Mouse (Mus musculus) MEL (cell line): Measurements from ENCODE around the gene Arid5a. TPM values are rescaled to one million over a fixed set of nuclear protein-coding genes. Genes with fewer than 3 reads are reported as not detected.

Experiments used
- DNase-seq: peaks from one replicate; pipeline ENCODE4 v3.0.0; 2011; ENCODE audit warnings: low read depth, low spot score
- H3K27ac ChIP-seq: 2 replicates; pipeline ENCODE4 v1.5.1; 2012; ENCODE audit warnings: low read depth, mild to moderate bottlenecking, control low read depth, low read length, moderate library complexity; ENCODE audit not compliant: control insufficient read depth
- H3K27me3 ChIP-seq, 2 experiments: fragments of 150-350 bp in 1 of 2; sonication (generic) in 1 of 2; 2 replicates each; pipeline ENCODE4 v1.6.1; 2012; ENCODE audit warnings: low read length in 2 of 2, mild to moderate bottlenecking in 2 of 2, improper control_type of control experiment in 1 of 2, moderate library complexity in 1 of 2; ENCODE audit not compliant: insufficient read depth in 2 of 2, control insufficient read depth in 1 of 2
- H3K36me3 ChIP-seq, 2 experiments: 2 replicates each; pipeline ENCODE4 v1.6.1; 2012 to 2014; ENCODE audit warnings: low read length in 2 of 2, improper control_type of control experiment in 1 of 2, inconsistent platforms in 1 of 2, mild to moderate bottlenecking in 1 of 2; ENCODE audit not compliant: insufficient read depth in 2 of 2, control insufficient read depth in 1 of 2
- H3K4me1 ChIP-seq, 2 experiments: fragments of 150-350 bp in 1 of 2; sonication (generic) in 1 of 2; 2 replicates each; pipeline ENCODE4 v1.6.1; 2012; ENCODE audit warnings: low read length in 2 of 2, improper control_type of control experiment in 1 of 2, mild to moderate bottlenecking in 1 of 2; ENCODE audit not compliant: insufficient read depth in 2 of 2, control insufficient read depth in 1 of 2
- H3K4me3 ChIP-seq, 2 experiments: fragments of 150-350 bp in 1 of 2; sonication (generic) in 1 of 2; 2 replicates each; pipeline ENCODE4 v1.5.1; 2012; ENCODE audit warnings: low read depth in 2 of 2, low read length in 2 of 2, mild to moderate bottlenecking in 2 of 2, moderate library complexity in 2 of 2, control low read depth in 1 of 2, improper control_type of control experiment in 1 of 2; ENCODE audit not compliant: control insufficient read depth in 1 of 2, insufficient read depth in 1 of 2
- H3K79me2 ChIP-seq: 2 replicates; pipeline ENCODE4 v1.6.1; 2012; ENCODE audit warnings: mild to moderate bottlenecking, low read length, moderate library complexity; ENCODE audit not compliant: control insufficient read depth, poor library complexity, insufficient read depth
- H3K9ac ChIP-seq: 2 replicates; pipeline ENCODE4 v1.6.1; 2012; ENCODE audit warnings: low read depth, mild to moderate bottlenecking, control low read depth, low read length, moderate library complexity; ENCODE audit not compliant: control insufficient read depth, poor library complexity, severe bottlenecking
- H3K9me3 ChIP-seq: fragments of 150-350 bp; sonication (generic); replicated peaks from 2 replicates; pipeline ENCODE4 v1.6.1; 2012; ENCODE audit warnings: mild to moderate bottlenecking, low read length, improper control_type of control experiment, moderate library complexity; ENCODE audit not compliant: insufficient read depth
- BHLHE40 ChIP-seq: IDR thresholded peaks from 2 replicates; pipeline ENCODE4 v1.6.1; 2012; ENCODE audit warnings: low read depth, mild to moderate bottlenecking, inconsistent platforms, low read length, improper control_type of control experiment, borderline replicate concordance
- CTCF ChIP-seq, 3 experiments: IDR thresholded peaks in 2 of 3; conservative IDR thresholded peaks in 1 of 3; 2 replicates each; pipeline ENCODE4 v1.5.1; 2011 to 2012; ENCODE audit warnings: low read length in 3 of 3, low read depth in 2 of 3, mild to moderate bottlenecking in 2 of 3, improper control_type of control experiment in 1 of 3, inconsistent platforms in 1 of 3, mixed read lengths in 1 of 3, moderate library complexity in 1 of 3; ENCODE audit not compliant: control insufficient read depth in 1 of 3, insufficient read depth in 1 of 3, poor library complexity in 1 of 3, severe bottlenecking in 1 of 3
- EP300 ChIP-seq, 2 experiments: IDR thresholded peaks; 2 replicates each; pipeline ENCODE4 v1.6.1; 2011; ENCODE audit warnings: improper control_type of control experiment in 2 of 2, low read length in 2 of 2, low read depth in 1 of 2, mild to moderate bottlenecking in 1 of 2
- ETS1 ChIP-seq: IDR thresholded peaks from 2 replicates; pipeline ENCODE4 v1.6.1; 2012; ENCODE audit warnings: low read depth, mild to moderate bottlenecking, inconsistent platforms, low read length, improper control_type of control experiment, moderate library complexity
- GABPA ChIP-seq: IDR thresholded peaks from 2 replicates; pipeline ENCODE4 v1.6.1; 2012; ENCODE audit warnings: low read depth, mild to moderate bottlenecking, inconsistent platforms, low read length, improper control_type of control experiment, moderate library complexity
- GATA1 ChIP-seq: IDR thresholded peaks from 2 replicates; pipeline ENCODE4 v1.6.1; 2011; ENCODE audit warnings: low read depth, low read length, improper control_type of control experiment
- JUND ChIP-seq: IDR thresholded peaks from 2 replicates; pipeline ENCODE4 v1.6.1; 2011; ENCODE audit warnings: low read depth, mild to moderate bottlenecking, improper control_type of control experiment, low read length
- MEF2A ChIP-seq: IDR thresholded peaks from 2 replicates; pipeline ENCODE4 v1.6.1; 2014; ENCODE audit warnings: low read depth, mild to moderate bottlenecking, inconsistent platforms, low read length, improper control_type of control experiment; ENCODE audit not compliant: poor library complexity, insufficient replicate concordance, severe bottlenecking; ENCODE audit errors: extremely low read depth
- MYB ChIP-seq: IDR thresholded peaks from 2 replicates; pipeline ENCODE4 v1.6.1; 2011; ENCODE audit warnings: mild to moderate bottlenecking, low read depth, low read length, improper control_type of control experiment
- MYC ChIP-seq: IDR thresholded peaks from 2 replicates; pipeline ENCODE4 v1.6.1; 2011; ENCODE audit warnings: low read depth, mild to moderate bottlenecking, low read length, improper control_type of control experiment, moderate library complexity
- NELFE ChIP-seq: IDR thresholded peaks from 2 replicates; pipeline ENCODE4 v1.6.1; 2011; ENCODE audit warnings: low read depth, low read length, improper control_type of control experiment
- NRF1 ChIP-seq: IDR thresholded peaks from 2 replicates; pipeline ENCODE4 v1.6.1; 2014; ENCODE audit warnings: low read depth, mild to moderate bottlenecking, inconsistent platforms, low read length, improper control_type of control experiment, moderate library complexity; ENCODE audit not compliant: poor library complexity, insufficient read depth, severe bottlenecking
- RAD21 ChIP-seq: IDR thresholded peaks from 2 replicates; pipeline ENCODE4 v1.6.1; 2011; ENCODE audit warnings: mild to moderate bottlenecking, low read depth, low read length, improper control_type of control experiment
- RCOR1 ChIP-seq: IDR thresholded peaks from 2 replicates; pipeline ENCODE4 v1.6.1; 2012; ENCODE audit warnings: low read depth, mild to moderate bottlenecking, inconsistent platforms, low read length, improper control_type of control experiment
- TBP ChIP-seq: IDR thresholded peaks from 2 replicates; pipeline ENCODE4 v1.8.0; 2011; ENCODE audit warnings: low read depth, low read length, improper control_type of control experiment
- TCF12 ChIP-seq: IDR thresholded peaks from 2 replicates; pipeline ENCODE4 v1.6.1; 2014; ENCODE audit warnings: low read depth, mild to moderate bottlenecking, inconsistent platforms, low read length, improper control_type of control experiment, moderate library complexity
- UBTF ChIP-seq: IDR thresholded peaks from 2 replicates; pipeline ENCODE4 v1.6.1; 2012; ENCODE audit warnings: low read depth, mild to moderate bottlenecking, inconsistent platforms, low read length, improper control_type of control experiment, moderate library complexity, borderline replicate concordance; ENCODE audit not compliant: insufficient read depth
- USF1 ChIP-seq: IDR thresholded peaks from 2 replicates; pipeline ENCODE4 v1.6.1; 2014; ENCODE audit warnings: low read depth, mild to moderate bottlenecking, inconsistent platforms, low read length, improper control_type of control experiment, moderate library complexity
- ZC3H11A ChIP-seq: IDR thresholded peaks from 2 replicates; pipeline ENCODE4 v1.6.1; 2012; ENCODE audit warnings: low read depth, mild to moderate bottlenecking, inconsistent platforms, low read length, improper control_type of control experiment
- polyA plus RNA-seq, 2 experiments: library from polyadenylated mRNA; stranded (reverse) in 1 of 2; unstranded in 1 of 2; fragments of >175 nt in 1 of 2; fragments of >200 nt in 1 of 2; gene quantifications; 2 replicates each; pipeline versions ENCODE4 v1.2.1 to v1.2.4; 2012; ENCODE audit warnings: low replicate concordance in 2 of 2, low read depth in 1 of 2; ENCODE audit not compliant: insufficient read length in 2 of 2, insufficient read depth in 1 of 2, missing spikeins in 1 of 2
- total RNA-seq: library from RNA; depleted of rRNA; stranded (reverse); fragments of 300-350 nt; gene quantifications from 2 replicates; pipeline ENCODE4 v1.2.3, GENCODE M21; 2012

The Arid5a gene
- total and polyA plus RNA-seq, 3 experiments, result 4.2 to 9.0 TPM; not detected in 1

- H3K27ac ChIP-seq, result no peak overlapping the region
- no peak overlapping the region for H3K4me3 ChIP-seq
- H3K4me1 ChIP-seq, result no peaks in the 10 kb centered on the region
- no peaks in the 10 kb centered on the region for H3K36me3 ChIP-seq
- no peaks in the 10 kb centered on the region for H3K79me2 ChIP-seq
- H3K27me3 ChIP-seq, result no peaks in the 10 kb centered on the region
- no peak overlapping the region for H3K9ac ChIP-seq
- TF ChIP-seq CTCF (IDR thresholded peaks at IDR 0.05 in 2 of 3, conservative IDR thresholded peaks at IDR 0.05 in 1 of 3; ENCODE audit: control insufficient read depth in 1 of 3, insufficient read depth in 1 of 3, low read depth in 2 of 3, low read length in 3 of 3, poor library complexity in 1 of 3, severe bottlenecking in 1 of 3) (no peak), MYC (no peak), JUND (no peak), RAD21 (no peak), MYB (no peak), GABPA (no peak), TBP (no peak), NRF1 (no peak), UBTF (no peak), ETS1 (no peak), GATA1 (no peak), ZC3H11A (no peak), USF1 (no peak), BHLHE40 (no peak)
- no peaks in the 10 kb centered on the region for H3K9me3 ChIP-seq
- DNase-seq, result no peak
Measured at GRCm38 (mm10) chr1:36325900-36326321, 18.4 kb downstream of the Arid5a start.

DNA sequence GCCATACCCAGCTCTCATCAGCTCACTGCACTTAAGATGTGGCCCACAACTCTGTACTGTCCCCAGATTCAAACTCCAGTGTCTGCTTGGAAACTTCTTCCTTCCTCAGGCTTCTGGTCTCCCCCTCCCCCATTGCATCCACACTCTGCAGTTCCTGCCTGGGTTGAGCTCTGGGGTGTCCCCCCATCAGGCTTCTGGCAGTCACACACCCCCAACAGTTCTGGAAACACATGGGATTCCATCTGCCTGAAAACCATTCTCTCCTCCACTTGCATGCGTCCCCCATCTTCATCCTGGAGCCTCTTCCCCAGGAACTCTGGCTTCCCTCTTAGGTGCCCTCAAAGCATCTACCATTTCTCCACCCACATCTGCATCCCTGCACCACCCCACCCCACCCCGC is 19.3 kb downstream of the Arid5a start:
- Histone ChIP-seq H3K9ac (no peak overlapping the region), H3K27me3 (no peaks in the 10 kb centered on the region), H3K79me2 (no peaks in the 10 kb centered on the region), H3K4me1 (no peaks in the 10 kb centered on the region), H3K9me3 (no peaks in the 10 kb centered on the region), H3K36me3 (no peaks in the 10 kb centered on the region), H3K27ac (no peak overlapping the region), H3K4me3 (no peak overlapping the region)
- DNase-seq, result no peak
- TF ChIP-seq GABPA, result no peak
- no peak for TF ChIP-seq RCOR1
- no peak for TF ChIP-seq EP300 (IDR thresholded peaks at IDR 0.05; ENCODE audit: low read depth in 1 of 2, low read length in 2 of 2)
- TF ChIP-seq TCF12, result no peak
- TF ChIP-seq NELFE, result no peak
- no peak for TF ChIP-seq RAD21
- TF ChIP-seq MEF2A, result no peak
- TF ChIP-seq NRF1, result no peak
